Mouse (Mus musculus): ENCODE results near the gene Nmd3. TPM values are rescaled to one million over a fixed set of nuclear protein-coding genes. Genes with fewer than 3 reads are reported as not detected.

Gene Nmd3
- total RNA-seq (2015; ENCODE audit: low replicate concordance), result 22.2 and 43.2 TPM in 2 replicates
- 6.7 and 22.3 TPM in 2 replicates for total RNA-seq (2017; ENCODE audit: low replicate concordance)

GRCm38 (mm10) chr3:69721814-69722186 lies at the start of gene Nmd3:
TSS of gene Nmd3 (plus strand) at chr3:69721985.
- peak; percentile 86 for ATAC-seq (replicated peaks; ENCODE audit: low FRiP score, poor library complexity, severe bottlenecking)

GRCm38 (mm10) chr3:69673351-69673750 lies 48.4 kb upstream of the Nmd3 start:
- no peak for ATAC-seq (replicated peaks; ENCODE audit: low FRiP score, poor library complexity, severe bottlenecking)

GRCm38 (mm10) chr3:69674206-69674605 lies 47.6 kb upstream of the Nmd3 start:
- no peak for ATAC-seq (replicated peaks; ENCODE audit: low FRiP score, poor library complexity, severe bottlenecking)

GRCm38 (mm10) chr3:69689791-69690190 lies 32.0 kb upstream of the Nmd3 start:
- no peak for ATAC-seq (replicated peaks; ENCODE audit: low FRiP score, poor library complexity, severe bottlenecking)

- ATAC-seq (replicated peaks; ENCODE audit: low FRiP score, poor library complexity, severe bottlenecking), result no peak
These were observed 30.8 kb upstream of the Nmd3 start for GRCm38 (mm10) chr3:69690939-69691338.

- no peak for ATAC-seq (replicated peaks; ENCODE audit: low FRiP score, poor library complexity, severe bottlenecking)
These were observed 21.8 kb upstream of the Nmd3 start for GRCm38 (mm10) chr3:69699851-69700500.

- ATAC-seq (replicated peaks; ENCODE audit: low FRiP score, poor library complexity, severe bottlenecking), result no peak
These were observed 19.9 kb upstream of the Nmd3 start for GRCm38 (mm10) chr3:69701905-69702304.

GRCm38 (mm10) chr3:69702421-69702820 lies 19.4 kb upstream of the Nmd3 start:
- ATAC-seq (replicated peaks; ENCODE audit: low FRiP score, poor library complexity, severe bottlenecking), result no peak

- no peak for ATAC-seq (replicated peaks; ENCODE audit: low FRiP score, poor library complexity, severe bottlenecking)
These were observed 12.5 kb upstream of the Nmd3 start for GRCm38 (mm10) chr3:69709043-69709929.

- no peak for ATAC-seq (replicated peaks; ENCODE audit: low FRiP score, poor library complexity, severe bottlenecking)
These were observed 9.7 kb upstream of the Nmd3 start for GRCm38 (mm10) chr3:69711907-69712600.

- ATAC-seq (replicated peaks; ENCODE audit: low FRiP score, poor library complexity, severe bottlenecking), result no peak
These were observed 4.3 kb upstream of the Nmd3 start for GRCm38 (mm10) chr3:69717476-69717875.

GRCm38 (mm10) chr3:69722187-69722867 lies 542 bp downstream of the Nmd3 start:
- peak; percentile 76 for ATAC-seq (replicated peaks; ENCODE audit: low FRiP score, poor library complexity, severe bottlenecking)

GRCm38 (mm10) chr3:69723161-69723560 lies 1.4 kb downstream of the Nmd3 start:
- no peak for ATAC-seq (replicated peaks; ENCODE audit: low FRiP score, poor library complexity, severe bottlenecking)

GRCm38 (mm10) chr3:69730930-69731329 lies 9.1 kb downstream of the Nmd3 start:
- no peak for ATAC-seq (replicated peaks; ENCODE audit: low FRiP score, poor library complexity, severe bottlenecking)

- ATAC-seq (replicated peaks; ENCODE audit: low FRiP score, poor library complexity, severe bottlenecking), result no peak
These were observed 12.2 kb downstream of the Nmd3 start for GRCm38 (mm10) chr3:69733939-69734338.

GRCm38 (mm10) chr3:69755192-69755591 lies 33.4 kb downstream of the Nmd3 start:
- no peak for ATAC-seq (replicated peaks; ENCODE audit: low FRiP score, poor library complexity, severe bottlenecking)

GRCm38 (mm10) chr3:69755968-69756367 lies 34.2 kb downstream of the Nmd3 start:
- no peak for ATAC-seq (replicated peaks; ENCODE audit: low FRiP score, poor library complexity, severe bottlenecking)

GRCm38 (mm10) chr3:69756499-69756898 lies 34.7 kb downstream of the Nmd3 start:
- ATAC-seq (replicated peaks; ENCODE audit: low FRiP score, poor library complexity, severe bottlenecking), result 0 out of 2 replicates have a peak, but pooled peaks have one; percentile 49

- ATAC-seq (replicated peaks; ENCODE audit: low FRiP score, poor library complexity, severe bottlenecking), result no peak
These were observed 35.7 kb downstream of the Nmd3 start for GRCm38 (mm10) chr3:69757456-69757855.

- no peak for ATAC-seq (replicated peaks; ENCODE audit: low FRiP score, poor library complexity, severe bottlenecking)
These were observed 38.3 kb downstream of the Nmd3 start for GRCm38 (mm10) chr3:69760081-69760480.

Measured in erythroid progenitor cell, adult 5-6 weeks (primary cell).